Mouse (Mus musculus): ENCODE measurements around the gene Hoxa4. TPM values are rescaled to one million over a fixed set of nuclear protein-coding genes. Genes with fewer than 3 reads are reported as not detected.

Hoxa4 gene
- polyA plus RNA-seq, 1 experiment, result not detected

- Histone ChIP-seq H3K4me3 (ENCODE audit: insufficient read depth, low read length) (no peak overlapping the region), H3K27ac (ENCODE audit: insufficient read depth, low read length) (no peak overlapping the region), H3K4me1 (ENCODE audit: control insufficient read depth, insufficient read depth, low read length) (no peaks in the 10 kb centered on the region)
- TF ChIP-seq CTCF (IDR thresholded peaks at IDR 0.05; ENCODE audit: extremely low read depth, insufficient read depth, low read length) (no peak), POLR2A (IDR thresholded peaks at IDR 0.05; ENCODE audit: extremely low read depth, insufficient read depth, low read length) (no peak)
Observed at GRCm38 (mm10) chr6:52167736-52168161, 23.8 kb downstream of the Hoxa4 start.

DNA sequence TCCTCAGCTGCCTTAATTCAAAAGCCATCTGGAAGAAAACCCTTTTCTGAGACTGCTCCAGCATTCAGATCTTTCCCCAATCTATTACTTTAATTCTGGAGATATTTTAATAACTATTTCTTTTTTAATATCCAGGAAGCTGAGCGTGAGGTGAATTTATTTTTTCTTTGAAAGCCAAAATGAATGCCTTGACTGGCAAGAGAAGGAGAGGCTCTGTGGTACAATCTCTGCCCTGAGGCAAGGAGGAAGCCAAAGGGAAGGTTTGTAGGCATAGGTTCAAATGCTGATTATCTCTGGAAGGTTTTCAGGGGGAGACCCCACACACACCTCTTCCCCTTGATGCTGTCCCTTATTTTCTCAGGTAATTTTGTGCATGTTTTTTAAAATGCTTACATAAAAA is 24.4 kb downstream of the Hoxa4 start:
- H3K4me3 ChIP-seq (ENCODE audit: insufficient read depth, low read length), result no peak overlapping the region
- TF ChIP-seq CTCF (IDR thresholded peaks at IDR 0.05; ENCODE audit: extremely low read depth, insufficient read depth, low read length), result no peak
- no peak for TF ChIP-seq POLR2A (IDR thresholded peaks at IDR 0.05; ENCODE audit: extremely low read depth, insufficient read depth, low read length)
- no peaks in the 10 kb centered on the region for H3K4me1 ChIP-seq (ENCODE audit: control insufficient read depth, insufficient read depth, low read length)
- H3K27ac ChIP-seq (ENCODE audit: insufficient read depth, low read length), result no peak overlapping the region

DNA sequence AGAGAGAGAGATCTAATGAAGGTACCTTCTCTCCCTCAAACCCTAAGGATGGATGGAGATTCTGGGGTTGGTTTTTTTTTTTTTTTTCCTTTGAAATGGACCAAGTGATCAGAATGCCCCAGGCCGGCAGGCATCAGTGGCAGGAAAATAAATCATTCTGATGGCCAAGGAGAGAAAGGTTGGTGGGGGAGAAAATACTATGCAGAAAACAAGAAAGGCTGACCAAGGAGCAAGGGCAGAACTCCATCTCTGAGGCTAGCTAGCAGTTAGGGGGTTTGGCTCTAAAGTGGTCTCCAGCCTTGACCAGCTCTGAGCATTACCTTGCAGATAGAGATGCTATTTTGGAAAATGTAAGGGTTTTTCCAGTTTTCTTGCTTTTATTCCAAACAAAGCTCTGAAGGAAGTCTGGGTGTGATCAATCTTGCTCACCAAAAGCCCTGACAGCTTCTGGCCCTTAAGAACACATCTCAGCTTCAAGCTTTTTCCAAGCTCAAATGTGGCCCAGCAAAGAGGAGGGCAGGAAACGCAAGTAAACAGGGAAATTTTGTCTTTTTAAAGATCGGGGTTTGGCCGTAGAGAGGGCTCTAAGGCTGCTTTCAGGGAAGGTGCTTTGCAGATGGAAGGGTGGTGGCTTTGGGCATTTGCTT is 25.0 kb downstream of the Hoxa4 start:
- no peak for TF ChIP-seq POLR2A (IDR thresholded peaks at IDR 0.05; ENCODE audit: extremely low read depth, insufficient read depth, low read length)
- no peak for TF ChIP-seq CTCF (IDR thresholded peaks at IDR 0.05; ENCODE audit: extremely low read depth, insufficient read depth, low read length)
- Histone ChIP-seq H3K27ac (ENCODE audit: insufficient read depth, low read length) (no peak overlapping the region), H3K4me3 (ENCODE audit: insufficient read depth, low read length) (no peak overlapping the region), H3K4me1 (ENCODE audit: control insufficient read depth, insufficient read depth, low read length) (no peaks in the 10 kb centered on the region)

- H3K4me3 ChIP-seq (ENCODE audit: insufficient read depth, low read length), result no peak overlapping the region
- H3K4me1 ChIP-seq (ENCODE audit: control insufficient read depth, insufficient read depth, low read length), result no peaks in the 10 kb centered on the region
- no peak for TF ChIP-seq POLR2A (IDR thresholded peaks at IDR 0.05; ENCODE audit: extremely low read depth, insufficient read depth, low read length)
- no peak for TF ChIP-seq CTCF (IDR thresholded peaks at IDR 0.05; ENCODE audit: extremely low read depth, insufficient read depth, low read length)
- no peak overlapping the region for H3K27ac ChIP-seq (ENCODE audit: insufficient read depth, low read length)
Observed at GRCm38 (mm10) chr6:52165441-52166370, 25.8 kb downstream of the Hoxa4 start.

DNA sequence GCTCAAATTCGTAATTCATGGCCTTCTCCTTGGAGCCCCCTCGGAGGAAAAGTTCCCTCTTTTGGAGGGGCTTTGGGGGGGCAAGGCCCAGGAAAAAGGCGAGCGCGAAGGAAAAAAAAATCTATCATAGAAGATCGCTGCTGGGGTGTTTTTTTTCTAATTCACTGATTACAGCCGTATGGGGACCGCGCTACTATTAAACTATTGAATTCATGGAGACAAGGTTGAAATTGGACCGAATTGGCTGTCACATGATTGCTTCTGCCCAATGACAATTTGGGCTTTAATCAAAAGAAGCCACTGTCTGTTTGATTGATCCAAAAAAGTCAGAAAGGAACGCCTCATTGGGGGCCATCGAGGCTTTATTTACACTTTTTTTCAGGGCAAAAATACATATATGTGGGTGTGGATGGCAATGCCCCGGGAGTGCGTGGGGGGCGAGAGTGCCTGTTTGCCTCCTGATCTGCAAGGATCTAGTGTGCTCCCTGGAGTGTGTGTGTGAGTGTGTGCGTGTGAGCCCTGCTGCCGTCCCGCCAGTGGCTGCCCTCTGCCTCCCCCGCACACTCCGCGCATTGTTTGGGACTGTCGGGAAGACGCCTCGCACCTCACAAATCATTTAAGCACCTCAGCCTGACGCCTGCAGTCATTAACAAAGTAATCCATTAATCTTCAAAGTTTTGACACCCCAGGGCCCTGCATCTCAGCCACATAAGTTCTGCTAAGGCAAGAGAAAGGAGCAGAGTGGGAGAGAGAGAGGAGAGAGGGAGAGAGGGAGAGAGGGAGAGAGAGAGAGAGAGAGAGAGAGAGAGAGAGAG is 26.7 kb downstream of the Hoxa4 start, which contains the start of gene Hoxa2:
Gene Hoxa2, minus strand, starts transcription at position 206 of the 815 bp plus-strand sequence.
- no peak within 1 kb of the TSS for H3K4me3 ChIP-seq (ENCODE audit: insufficient read depth, low read length)
- TF ChIP-seq POLR2A (IDR thresholded peaks at IDR 0.05; ENCODE audit: extremely low read depth, insufficient read depth, low read length), result no peak
- no peaks in the 10 kb centered on the region for H3K4me1 ChIP-seq (ENCODE audit: control insufficient read depth, insufficient read depth, low read length)
- no peak within 1 kb of the TSS for H3K27ac ChIP-seq (ENCODE audit: insufficient read depth, low read length)

- Histone ChIP-seq H3K4me3 (ENCODE audit: insufficient read depth, low read length) (no peak overlapping the region), H3K4me1 (ENCODE audit: control insufficient read depth, insufficient read depth, low read length) (no peaks in the 10 kb centered on the region), H3K27ac (ENCODE audit: insufficient read depth, low read length) (no peak overlapping the region)
- TF ChIP-seq POLR2A (IDR thresholded peaks at IDR 0.05; ENCODE audit: extremely low read depth, insufficient read depth, low read length) (no peak), CTCF (IDR thresholded peaks at IDR 0.05; ENCODE audit: extremely low read depth, insufficient read depth, low read length) (no peak)
Observed at GRCm38 (mm10) chr6:52164051-52164625, 27.4 kb downstream of the Hoxa4 start.

DNA sequence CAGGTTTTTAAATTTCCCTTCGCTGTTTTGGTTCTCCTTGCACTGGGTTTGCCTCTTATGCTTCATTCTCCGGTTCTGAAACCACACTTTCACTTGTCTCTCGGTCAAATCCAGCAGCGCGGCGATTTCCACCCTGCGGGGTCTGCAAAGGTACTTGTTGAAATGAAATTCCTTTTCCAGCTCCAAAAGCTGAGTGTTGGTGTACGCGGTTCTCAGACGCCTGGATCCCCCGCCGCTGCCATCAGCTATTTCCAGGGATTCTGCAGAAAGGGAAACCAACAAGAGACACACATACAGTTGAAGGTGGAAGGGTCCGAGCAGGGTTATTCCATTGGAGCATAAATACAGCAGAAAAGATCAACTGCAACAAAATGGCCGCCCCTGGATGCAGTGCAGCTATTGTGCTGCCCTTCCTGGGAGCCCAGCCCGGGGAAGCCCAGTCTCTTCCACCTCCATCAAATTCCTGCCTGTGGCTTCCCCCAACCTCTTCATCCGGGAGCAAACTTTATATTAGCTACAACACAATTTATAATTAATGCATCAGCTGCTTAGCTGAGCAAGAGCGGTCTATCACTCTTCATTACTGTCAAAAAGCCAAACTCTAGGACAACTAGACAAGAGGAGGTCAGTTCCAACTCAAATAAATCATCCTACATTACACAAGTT is 28.1 kb downstream of the Hoxa4 start:
- H3K4me1 ChIP-seq (ENCODE audit: control insufficient read depth, insufficient read depth, low read length), result no peaks in the 10 kb centered on the region
- TF ChIP-seq POLR2A (IDR thresholded peaks at IDR 0.05; ENCODE audit: extremely low read depth, insufficient read depth, low read length) (no peak), CTCF (IDR thresholded peaks at IDR 0.05; ENCODE audit: extremely low read depth, insufficient read depth, low read length) (no peak)
- H3K27ac ChIP-seq (ENCODE audit: insufficient read depth, low read length), result no peak overlapping the region
- no peak overlapping the region for H3K4me3 ChIP-seq (ENCODE audit: insufficient read depth, low read length)

- no peak overlapping the region for H3K4me3 ChIP-seq (ENCODE audit: insufficient read depth, low read length)
Observed at GRCm38 (mm10) chr6:52162611-52163365, 28.8 kb downstream of the Hoxa4 start.

More at GRCm38 (mm10) chr6:52162611-52163365, 28.8 kb downstream of the Hoxa4 start:
- no peak for TF ChIP-seq POLR2A (IDR thresholded peaks at IDR 0.05; ENCODE audit: extremely low read depth, insufficient read depth, low read length)
- no peak for TF ChIP-seq CTCF (IDR thresholded peaks at IDR 0.05; ENCODE audit: extremely low read depth, insufficient read depth, low read length)
- Histone ChIP-seq H3K4me1 (ENCODE audit: control insufficient read depth, insufficient read depth, low read length) (no peaks in the 10 kb centered on the region), H3K27ac (ENCODE audit: insufficient read depth, low read length) (no peak overlapping the region)
